Mouse (Mus musculus) cerebellum, adult 2 months (tissue): Measurements from ENCODE around the gene Kcnh6.

Experiments
- CTCF ChIP-seq: fragments of 200-500 bp; IDR thresholded peaks from 2 replicates; pipeline ENCODE4 v1.5.1; 2011; ENCODE audit warnings: low read depth, mild to moderate bottlenecking, control low read depth, low read length, moderate library complexity, borderline replicate concordance; ENCODE audit not compliant: insufficient read depth
- POLR2A ChIP-seq: fragments of 200-500 bp; IDR thresholded peaks from 2 replicates; pipeline ENCODE4 v1.6.1; 2011; ENCODE audit warnings: low read length, control low read depth, borderline replicate concordance; ENCODE audit not compliant: insufficient read depth

GRCm38 (mm10) chr11:106060549-106060948 lies 52.6 kb downstream of the Kcnh6 start:
- TF ChIP-seq POLR2A: no peak
- TF ChIP-seq CTCF: no peak
